Mouse (Mus musculus): Measurements from ENCODE around the gene Zscan5b.
"Not testable (repeated sequence)": the region's sequence is repeated elsewhere in the genome, so short reads cannot be mapped to it uniquely, and the experiment has no call there.

Zscan5b gene

GRCm38 (mm10) chr7:6221978-6222377 is at the start of gene Zscan5b:
TSS of gene Zscan5b (plus strand) at chr7:6222278.
- DNase-seq (ENCODE audit: low spot score in 2 of 2) = no peak

- DNase-seq (ENCODE audit: low spot score in 2 of 2) = no peak
Measured at GRCm38 (mm10) chr7:6172674-6173244, 49.3 kb upstream of the Zscan5b start.

GRCm38 (mm10) chr7:6173872-6174271 is 48.2 kb upstream of the Zscan5b start:
- no peak for DNase-seq (ENCODE audit: low spot score in 2 of 2)

GRCm38 (mm10) chr7:6174365-6174987 is 47.6 kb upstream of the Zscan5b start:
- not testable (repeated sequence) for DNase-seq (ENCODE audit: low spot score in 2 of 2)

- DNase-seq (ENCODE audit: low spot score in 2 of 2) = no peak
Measured at GRCm38 (mm10) chr7:6179013-6179412, 43.1 kb upstream of the Zscan5b start.

- no peak for DNase-seq (ENCODE audit: low spot score in 2 of 2)
Measured at GRCm38 (mm10) chr7:6182882-6183281, 39.2 kb upstream of the Zscan5b start.

- no peak for DNase-seq (ENCODE audit: low spot score in 2 of 2)
Measured at GRCm38 (mm10) chr7:6183802-6184201, 38.3 kb upstream of the Zscan5b start.

GRCm38 (mm10) chr7:6184521-6184920 is 37.6 kb upstream of the Zscan5b start:
- DNase-seq (ENCODE audit: low spot score in 2 of 2) = no peak

GRCm38 (mm10) chr7:6185391-6185790 is 36.7 kb upstream of the Zscan5b start:
- no peak for DNase-seq (ENCODE audit: low spot score in 2 of 2)

- no peak for DNase-seq (ENCODE audit: low spot score in 2 of 2)
Measured at GRCm38 (mm10) chr7:6186176-6186575, 35.9 kb upstream of the Zscan5b start.

GRCm38 (mm10) chr7:6186756-6187155 is 35.3 kb upstream of the Zscan5b start:
- DNase-seq (ENCODE audit: low spot score in 2 of 2) = no peak

- DNase-seq (ENCODE audit: low spot score in 2 of 2) = no peak
Measured at GRCm38 (mm10) chr7:6189542-6189941, 32.5 kb upstream of the Zscan5b start.

GRCm38 (mm10) chr7:6191376-6191775 is 30.7 kb upstream of the Zscan5b start:
- peak; percentile 36 to 75 for DNase-seq (ENCODE audit: low spot score in 2 of 2)

- DNase-seq (ENCODE audit: low spot score in 2 of 2) = peak in 1 of 2 experiments; percentile 41
Measured at GRCm38 (mm10) chr7:6194129-6194528, 27.9 kb upstream of the Zscan5b start.

GRCm38 (mm10) chr7:6195777-6196176 is 26.3 kb upstream of the Zscan5b start:
- DNase-seq (ENCODE audit: low spot score in 2 of 2) = no peak

GRCm38 (mm10) chr7:6196790-6197189 is 25.3 kb upstream of the Zscan5b start, which contains the start of gene Galp:
TSS of gene Galp (plus strand) at chr7:6197090.
- no peak for DNase-seq (ENCODE audit: low spot score in 2 of 2)

- no peak for DNase-seq (ENCODE audit: low spot score in 2 of 2)
Measured at GRCm38 (mm10) chr7:6204200-6204599, 17.9 kb upstream of the Zscan5b start.

GRCm38 (mm10) chr7:6213144-6213543 is 8.9 kb upstream of the Zscan5b start:
- DNase-seq (ENCODE audit: low spot score in 2 of 2) = no peak

GRCm38 (mm10) chr7:6214691-6215090 is 7.4 kb upstream of the Zscan5b start:
- DNase-seq (ENCODE audit: low spot score in 2 of 2) = not testable (repeated sequence)

GRCm38 (mm10) chr7:6220147-6220546 is 1.9 kb upstream of the Zscan5b start:
- no peak for DNase-seq (ENCODE audit: low spot score in 2 of 2)

- not testable (repeated sequence) for DNase-seq (ENCODE audit: low spot score in 2 of 2)
Measured at GRCm38 (mm10) chr7:6228491-6228890, 6.4 kb downstream of the Zscan5b start.

GRCm38 (mm10) chr7:6239787-6240186 is 17.7 kb downstream of the Zscan5b start:
- DNase-seq (ENCODE audit: low spot score in 2 of 2) = no peak

- not testable (repeated sequence) for DNase-seq (ENCODE audit: low spot score in 2 of 2)
Measured at GRCm38 (mm10) chr7:6240841-6241425, 18.9 kb downstream of the Zscan5b start.
